Mouse (Mus musculus) ES-E14 (cell line): Measurements from ENCODE around the gene Slc6a21.

Experiments
- HCFC1 ChIP-seq: IDR thresholded peaks from 2 replicates; pipeline ENCODE4 v1.6.1; 2012; ENCODE audit warnings: low read length, inconsistent platforms, borderline replicate concordance; ENCODE audit not compliant: insufficient read depth
- MAFK ChIP-seq: IDR thresholded peaks from 2 replicates; pipeline ENCODE4 v1.6.1; 2014; ENCODE audit warnings: mild to moderate bottlenecking, low read depth, low read length, inconsistent platforms; ENCODE audit not compliant: insufficient read depth
- ZNF384 ChIP-seq: IDR thresholded peaks from 2 replicates; pipeline ENCODE4 v1.6.1; 2012; ENCODE audit warnings: low read depth, low read length, inconsistent platforms

DNA sequence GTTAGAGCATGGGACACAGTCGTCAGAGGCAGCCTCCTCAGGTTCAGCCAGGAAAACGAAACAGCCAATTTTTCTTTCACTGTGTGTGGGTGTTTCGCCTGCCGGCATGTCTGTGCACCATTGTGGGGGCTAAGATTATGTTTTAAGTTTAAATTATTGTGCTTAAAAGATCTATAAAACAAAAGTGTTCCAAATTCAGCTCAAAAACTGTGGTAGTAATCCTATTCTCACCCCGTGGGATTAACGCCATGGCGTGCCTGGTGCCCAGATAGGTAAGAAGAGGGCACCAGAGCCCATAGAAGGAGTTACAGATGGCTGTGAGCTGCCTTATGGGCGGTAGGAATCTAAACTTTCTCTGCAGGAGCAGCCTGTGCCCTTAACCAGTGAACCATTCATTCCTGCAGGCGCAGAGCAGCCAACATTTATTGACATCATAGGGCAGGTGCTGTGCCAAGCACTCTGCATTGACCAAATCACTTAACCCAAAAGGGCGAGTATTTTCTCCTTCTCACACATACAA is 37.9 kb downstream of the Slc6a21 start:
- TF ChIP-seq ZNF384 (no peak), HCFC1 (no peak), MAFK (no peak)
